8 mouse cellular contexts compared by ENCODE assay signal in the genomic region with DNA sequence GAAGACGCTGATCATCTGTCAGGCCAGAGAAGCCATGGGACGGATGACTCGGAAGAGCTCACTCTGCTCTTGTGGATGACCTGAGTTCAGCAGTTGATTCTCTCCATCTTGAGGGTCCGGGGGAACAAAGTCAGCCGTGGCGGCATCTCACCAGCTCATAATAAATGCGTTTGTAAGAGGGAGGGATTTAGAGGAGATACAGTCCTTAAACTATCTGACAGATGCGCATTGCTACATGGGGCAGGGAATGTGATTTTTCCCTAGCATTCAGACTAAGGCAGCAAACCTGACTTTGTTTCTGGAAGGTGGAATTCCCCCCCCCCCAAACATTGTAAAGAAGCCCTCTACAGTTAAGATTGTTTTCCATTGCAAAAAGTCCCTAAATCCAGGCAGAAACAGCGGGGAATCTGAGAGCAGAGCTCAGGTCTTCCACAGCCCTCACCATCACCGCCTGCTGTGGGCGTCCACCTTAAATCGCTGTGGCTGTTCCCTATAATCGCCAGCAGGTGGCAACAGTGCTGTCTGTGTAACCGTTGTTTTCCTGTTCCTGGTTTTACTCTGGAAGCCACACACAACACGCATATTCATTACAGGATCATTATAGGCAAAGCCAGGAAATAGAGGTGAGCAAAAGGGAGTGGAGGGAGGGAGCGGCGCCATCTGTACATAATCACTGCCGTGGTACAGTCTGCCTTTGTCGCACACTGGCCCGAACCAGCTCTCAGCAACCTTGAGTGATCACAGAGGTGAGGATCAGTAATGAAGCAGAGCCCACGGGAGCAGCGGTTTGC.
DNase-seq lines count a peak whose midpoint lies in the region; ATAC-seq and TF ChIP-seq lines count a peak whose summit lies in the region.

No protein-coding gene starts in this region.

- no peaks in the 10 kb centered on the region for H3K36me3 ChIP-seq in intestine, postnatal 0 days (ENCODE audit: control insufficient read depth, insufficient read depth)
- no peaks in the 10 kb centered on the region for H3K36me3 ChIP-seq in midbrain, embryonic 10.5 days

- peak; percentile 45 to 60 for DNase-seq in urinary bladder, adult 18-20 months (ENCODE audit: low spot score in 2 of 2)
- DNase-seq in urinary bladder, postnatal 10 days (ENCODE audit: low spot score): no peak
- peak; percentile 74 for DNase-seq in embryo, embryonic 9.5 days (ENCODE audit: extremely low spot score)
- DNase-seq in left cerebral cortex, postnatal 36 days (ENCODE audit: low spot score in 2 of 2): peak; percentile 74 to 84
- DNase-seq in midbrain, embryonic 10.5 days (ENCODE audit: low spot score): peak; percentile 75
- peak; percentile 64 for DNase-seq in right cerebral cortex, postnatal 4 days

- peak overlapping the region; percentile 37 for H3K4me3 ChIP-seq in intestine, postnatal 0 days (ENCODE audit: low read depth, low read length)
- peak overlapping the region; percentile 37 for H3K4me3 ChIP-seq in midbrain, embryonic 10.5 days

- H3K4me1 ChIP-seq in intestine, postnatal 0 days (replicated peaks; ENCODE audit: control insufficient read depth, insufficient read depth, low read length): no peaks in the 10 kb centered on the region; the same call in 1 of the 2 replicates
- peaks cover 29% of the 10 kb centered on the region for H3K4me1 ChIP-seq in midbrain, embryonic 10.5 days

- 18% methylated on average over 22 of the region's 22 CpGs for WGBS in intestine, postnatal 0 days
- WGBS in midbrain, embryonic 10.5 days: 30% methylated on average over 22 of the region's 22 CpGs

- H3K4me2 ChIP-seq in intestine, postnatal 0 days (replicated peaks; ENCODE audit: low read depth): peak overlapping the region; percentile 69

- peak; percentile 97 for TF ChIP-seq CTCF in intestine, postnatal 0 days (IDR thresholded peaks at IDR 0.05; ENCODE audit: low read depth)

- no peak overlapping the region for H3K27ac ChIP-seq in intestine, postnatal 0 days (ENCODE audit: low read depth, low read length)
- H3K27ac ChIP-seq in midbrain, embryonic 10.5 days (replicated peaks): peak overlapping the region; percentile 53

- H3K27me3 ChIP-seq in intestine, postnatal 0 days (replicated peaks; ENCODE audit: control insufficient read depth, insufficient read depth, low read length): no peaks in the 10 kb centered on the region
- peaks cover 9% of the 10 kb centered on the region; the same call in 1 of the 2 replicates for H3K27me3 ChIP-seq in midbrain, embryonic 10.5 days (ENCODE audit: low read depth, poor library complexity, severe bottlenecking)

- no peaks in the 10 kb centered on the region for H3K9me3 ChIP-seq in intestine, postnatal 0 days (ENCODE audit: control insufficient read depth)
- no peaks in the 10 kb centered on the region for H3K9me3 ChIP-seq in midbrain, embryonic 10.5 days (replicated peaks)

- peak; percentile 96 for ATAC-seq in granulocyte monocyte progenitor cell, adult 5-6 weeks (replicated peaks; ENCODE audit: poor library complexity, severe bottlenecking)
- ATAC-seq in intestine, postnatal 0 days: peak; percentile 80

- intact Hi-C loops in left cerebral cortex, postnatal 36 days (cut with DNase I): loop anchor here (1.0 to 5.0 kb wide), 3 partner anchors 104 to 201 kb away; no protein-coding TSS in a partner anchor

- H3K9ac ChIP-seq in intestine, postnatal 0 days (ENCODE audit: low read depth, low read length): peak overlapping the region; percentile 37; the same call in 1 of the 2 replicates
